Mouse (Mus musculus) embryonic facial prominence, embryonic 11.5 days (tissue): ENCODE results near the gene Gpx2. TPM values are rescaled to one million over a fixed set of nuclear protein-coding genes. Genes with fewer than 3 reads are reported as not detected.

ENCODE experiments used
- ATAC-seq: fragments of 200-750 bp; cut with Nextera tagmentation; replicated peaks from 2 replicates; pipeline ENCODE4 v1.8.0; 2017; ENCODE audit warnings: low read depth; ENCODE audit not compliant: insufficient number of reproducible peaks, low FRiP score, low TSS enrichment
- DNase-seq: peaks from one replicate; pipeline ENCODE4 v3.0.0-alpha.2; 2015; ENCODE audit warnings: low spot score
- H3K27ac ChIP-seq: fragments of 300-500 bp; sonication (generic); replicated peaks from 2 replicates; pipeline ENCODE4 v1.5.1; 2014; ENCODE audit warnings: mild to moderate bottlenecking, low read depth, low read length, control low read depth
- H3K27me3 ChIP-seq: fragments of 300-500 bp; sonication (generic); 2 replicates; pipeline ENCODE4 v1.6.1; 2014; ENCODE audit warnings: mild to moderate bottlenecking, low read length, moderate library complexity, mixed read lengths; ENCODE audit not compliant: control insufficient read depth, insufficient read depth
- H3K36me3 ChIP-seq: fragments of 300-500 bp; sonication (generic); replicated peaks from 2 replicates; pipeline ENCODE4 v1.6.1; 2014; ENCODE audit warnings: low read depth, mild to moderate bottlenecking, low read length, moderate library complexity, mixed read lengths; ENCODE audit not compliant: control insufficient read depth, insufficient read depth
- H3K4me1 ChIP-seq: fragments of 300-500 bp; sonication (generic); 2 replicates; pipeline ENCODE4 v1.6.1; 2014; ENCODE audit warnings: low read length, mixed read lengths; ENCODE audit not compliant: control insufficient read depth, insufficient read depth
- H3K4me2 ChIP-seq: fragments of 300-500 bp; sonication (generic); 2 replicates; pipeline ENCODE4 v1.6.1; 2014; ENCODE audit warnings: low read depth, mild to moderate bottlenecking, control low read depth, low read length, moderate library complexity
- H3K4me3 ChIP-seq: fragments of 300-500 bp; sonication (generic); 2 replicates; pipeline ENCODE4 v1.5.1; 2014; ENCODE audit warnings: low read depth, low read length, control low read depth
- H3K9ac ChIP-seq: fragments of 300-500 bp; sonication (generic); replicated peaks from 2 replicates; pipeline ENCODE4 v1.6.1; 2014; ENCODE audit warnings: mild to moderate bottlenecking, control low read depth, low read length
- H3K9me3 ChIP-seq: fragments of 300-500 bp; sonication (generic); replicated peaks from 2 replicates; pipeline ENCODE4 v1.6.1; 2016; ENCODE audit warnings: mild to moderate bottlenecking, low read length, inconsistent platforms, mixed read lengths; ENCODE audit not compliant: control insufficient read depth
- WGBS: fragments of 180-500 bp; shearing (Covaris S2); extraction: QIAGEN DNeasy Blood & Tissue Kit; methylation state at CpG from one replicate; pipeline ENCODE4 v1.1.7; 2014; 5-methylcytosine and 5-hydroxymethylcytosine counted together
- polyA plus RNA-seq: library from polyadenylated mRNA; unstranded; fragments of >200 nt; fragmentation: Nextera tagmentation; extraction: Ambion mirVana; gene quantifications from 2 replicates; pipeline ENCODE4 v1.2.1, GENCODE M21; 2014

Gpx2 gene
- polyA plus RNA-seq, 1 experiment from 2014 or later: 1.2 TPM

GRCm38 (mm10) chr12:76825283-76825682 is 29.9 kb upstream of the Gpx2 start:
- no peak for DNase-seq
- H3K27ac ChIP-seq: no peak overlapping the region
- no peak overlapping the region for H3K4me2 ChIP-seq
- H3K4me3 ChIP-seq: no peak overlapping the region
- 71% methylated on average over 4 of the region's 4 CpGs for WGBS
- no peak overlapping the region for H3K9ac ChIP-seq
- H3K9me3 ChIP-seq: no peaks in the 10 kb centered on the region
- H3K36me3 ChIP-seq: no peaks in the 10 kb centered on the region
- peaks cover 13% of the 10 kb centered on the region for H3K27me3 ChIP-seq
- H3K4me1 ChIP-seq: peaks cover 4% of the 10 kb centered on the region; the same call in 1 of the 2 replicates
- no peak for ATAC-seq

- H3K4me1 ChIP-seq: peaks cover 4% of the 10 kb centered on the region; the same call in 1 of the 2 replicates
- peaks cover 13% of the 10 kb centered on the region for H3K27me3 ChIP-seq
- H3K9ac ChIP-seq: peak within 1 kb of the TSS; percentile 85
- H3K36me3 ChIP-seq: no peaks in the 10 kb centered on the region
- H3K9me3 ChIP-seq: no peaks in the 10 kb centered on the region
- no peak within 1 kb of the TSS; the same call in 1 of the 2 replicates for H3K27ac ChIP-seq
- WGBS: 3% methylated on average over 14 of the region's 17 CpGs
- no peak for DNase-seq
- H3K4me2 ChIP-seq: peak within 1 kb of the TSS; percentile 97
- peak within 1 kb of the TSS; percentile 69 for H3K4me3 ChIP-seq
- ATAC-seq: peak; percentile 17; the same call in 1 of the 2 replicates
These were observed 27.3 kb upstream of the Gpx2 start, which contains the start of gene Rab15 for GRCm38 (mm10) chr12:76822651-76823041. Gene Rab15 (minus strand): TSS chr12:76822908.

GRCm38 (mm10) chr12:76822002-76822650 is 26.8 kb upstream of the Gpx2 start:
- Histone ChIP-seq H3K36me3 (no peaks in the 10 kb centered on the region), H3K27me3 (peaks cover 13% of the 10 kb centered on the region), H3K9me3 (no peaks in the 10 kb centered on the region), H3K27ac (no peak overlapping the region; the same call in 1 of the 2 replicates), H3K4me3 (peak overlapping the region; percentile 69), H3K9ac (peak overlapping the region; percentile 85), H3K4me2 (peak overlapping the region; percentile 97), H3K4me1 (peaks cover 4% of the 10 kb centered on the region; the same call in 1 of the 2 replicates)
- peak; percentile 55 for ATAC-seq
- WGBS: under 1% methylated on average over 52 of the region's 66 CpGs
- DNase-seq: peak; percentile 50

GRCm38 (mm10) chr12:76820615-76821014 is 25.3 kb upstream of the Gpx2 start:
- DNase-seq (no peak), ATAC-seq (no peak)
- H3K4me1 ChIP-seq: peaks cover 4% of the 10 kb centered on the region; the same call in 1 of the 2 replicates
- H3K9ac ChIP-seq: no peak overlapping the region
- H3K4me2 ChIP-seq: no peak overlapping the region
- H3K36me3 ChIP-seq: no peaks in the 10 kb centered on the region
- H3K27me3 ChIP-seq: peaks cover 13% of the 10 kb centered on the region
- H3K9me3 ChIP-seq: no peaks in the 10 kb centered on the region
- no peak overlapping the region for H3K4me3 ChIP-seq
- no peak overlapping the region for H3K27ac ChIP-seq
- WGBS: 43% methylated on average over 4 of the region's 4 CpGs

- no peaks in the 10 kb centered on the region for H3K9me3 ChIP-seq
- H3K9ac ChIP-seq: no peak overlapping the region
- ATAC-seq (no peak), DNase-seq (no peak)
- no peak overlapping the region for H3K27ac ChIP-seq
- no peak overlapping the region for H3K4me3 ChIP-seq
- no peak overlapping the region for H3K4me2 ChIP-seq
- no peaks in the 10 kb centered on the region for H3K36me3 ChIP-seq
- H3K4me1 ChIP-seq: peaks cover 4% of the 10 kb centered on the region; the same call in 1 of the 2 replicates
- peaks cover 13% of the 10 kb centered on the region for H3K27me3 ChIP-seq
- 78% methylated on average over 6 of the region's 6 CpGs for WGBS
These were observed 24.5 kb upstream of the Gpx2 start for GRCm38 (mm10) chr12:76819816-76820215.

GRCm38 (mm10) chr12:76818908-76819307 is 23.6 kb upstream of the Gpx2 start:
- H3K27me3 ChIP-seq: peaks cover 13% of the 10 kb centered on the region

GRCm38 (mm10) chr12:76818120-76818519 is 22.8 kb upstream of the Gpx2 start:
- no peak overlapping the region for H3K4me2 ChIP-seq
- H3K9ac ChIP-seq: no peak overlapping the region
- 49% methylated on average over 4 of the region's 4 CpGs for WGBS
- H3K27ac ChIP-seq: no peak overlapping the region
- no peak overlapping the region for H3K4me3 ChIP-seq
- H3K36me3 ChIP-seq: no peaks in the 10 kb centered on the region
- H3K9me3 ChIP-seq: no peaks in the 10 kb centered on the region
- ATAC-seq (no peak; the same call in 1 of the 2 replicates), DNase-seq (peak; percentile 66)
- peaks cover 13% of the 10 kb centered on the region for H3K27me3 ChIP-seq
- peaks cover 4% of the 10 kb centered on the region; the same call in 1 of the 2 replicates for H3K4me1 ChIP-seq

More at GRCm38 (mm10) chr12:76818908-76819307, 23.6 kb upstream of the Gpx2 start:
- WGBS: 89% methylated on average over 9 of the region's 9 CpGs
- DNase-seq (no peak), ATAC-seq (no peak)
- H3K4me2 ChIP-seq: no peak overlapping the region
- H3K4me1 ChIP-seq: peaks cover 4% of the 10 kb centered on the region; the same call in 1 of the 2 replicates
- H3K27ac ChIP-seq: no peak overlapping the region
- no peaks in the 10 kb centered on the region for H3K9me3 ChIP-seq
- no peak overlapping the region for H3K9ac ChIP-seq
- H3K4me3 ChIP-seq: no peak overlapping the region
- H3K36me3 ChIP-seq: no peaks in the 10 kb centered on the region

GRCm38 (mm10) chr12:76817176-76817575 is 21.8 kb upstream of the Gpx2 start:
- Histone ChIP-seq H3K4me1 (peaks cover 4% of the 10 kb centered on the region; the same call in 1 of the 2 replicates), H3K27me3 (peaks cover 10% of the 10 kb centered on the region), H3K4me3 (no peak overlapping the region), H3K9ac (0 out of 2 replicates have a peak overlapping the region, but pooled peaks have one; percentile 10), H3K9me3 (no peaks in the 10 kb centered on the region), H3K27ac (no peak overlapping the region), H3K4me2 (no peak overlapping the region), H3K36me3 (no peaks in the 10 kb centered on the region)
- no peak for DNase-seq
- 46% methylated on average over 4 of the region's 4 CpGs for WGBS
- no peak for ATAC-seq
